Mouse (Mus musculus) layer of hippocampus, adult 2 months (tissue): Measurements from ENCODE around the gene Hyls1. TPM values are rescaled to one million over a fixed set of nuclear protein-coding genes. Genes with fewer than 3 reads are reported as not detected.

Experiments used
- DNase-seq, 2 experiments: peaks; one replicate each; pipeline ENCODE4 v3.0.0; 2022; ENCODE audit warnings: low spot score in 2 of 2
- H3K27ac ChIP-seq: fragments of 200-600 bp; 2 replicates; pipeline ENCODE4 v1.8.1; 2022
- H3K4me3 ChIP-seq: fragments of 200-600 bp; 2 replicates; pipeline ENCODE4 v1.8.1; 2022; ENCODE audit warnings: mild to moderate bottlenecking
- CTCF ChIP-seq: fragments of 200-600 bp; conservative IDR thresholded peaks from 2 replicates; pipeline ENCODE4 v1.8.1; 2022; ENCODE audit warnings: antibody characterized with exemption, mild to moderate bottlenecking, moderate library complexity
- total RNA-seq, 2 experiments: library from RNA; stranded (reverse); gene quantifications; 2 replicates each; pipeline ENCODE4 v1.2.3; 2021

Hyls1 gene
- total RNA-seq, 2 experiments from 2014 or later, result 13.0 to 15.8 TPM

GRCm38 (mm10) chr9:35516182-35516581, 54.0 kb downstream of the Hyls1 start:
- H3K4me3 ChIP-seq, result no peak overlapping the region
- no peak for TF ChIP-seq CTCF
- no peak for DNase-seq
- H3K27ac ChIP-seq, result no peak overlapping the region

- no peak for DNase-seq
- no peak for TF ChIP-seq CTCF
- H3K27ac ChIP-seq, result no peak overlapping the region
- no peak overlapping the region for H3K4me3 ChIP-seq
Observed at GRCm38 (mm10) chr9:35513900-35514299, 56.3 kb downstream of the Hyls1 start.

Other genes with a start within 250 kb of the Hyls1 start
- 10 to 100 TPM; 11.3 to 14.2 TPM for gene Cdon, start 149.3 kb downstream of the Hyls1 start, total RNA-seq
- gene Gm1113, start 52.1 kb downstream of the Hyls1 start, total RNA-seq, result not detected
- 10 to 100 TPM; 13.9 to 14.9 TPM for gene Ddx25, start 11.9 kb downstream of the Hyls1 start, total RNA-seq
- gene Pus3, start 11.8 kb downstream of the Hyls1 start, total RNA-seq, result 10 to 100 TPM; 13.0 to 14.2 TPM
- gene Pate2, start 114 bp downstream of the Hyls1 start, total RNA-seq, result under 1 TPM; 0.74 to 0.79 TPM
- gene Pate4, start 41.5 kb upstream of the Hyls1 start, total RNA-seq, result not detected
- gene Pate3, start 77.8 kb upstream of the Hyls1 start, total RNA-seq, result not detected
- not detected for gene Pate1, start 117.0 kb upstream of the Hyls1 start, total RNA-seq
- gene Gm17677, start 170.7 kb upstream of the Hyls1 start, total RNA-seq, result not detected
- gene Gm17727, start 207.7 kb upstream of the Hyls1 start, total RNA-seq, result not detected
- gene Gm27235, start 219.7 kb upstream of the Hyls1 start, total RNA-seq, result not detected
- gene D730048I06Rik, start 219.7 kb upstream of the Hyls1 start, total RNA-seq, result not detected